In genomic region chr1:127250313-127250712, GRCm38 (mm10) we compare ENCODE assay signal across 22 mouse cellular contexts. TPM values are rescaled to one million over a fixed set of nuclear protein-coding genes. Genes with fewer than 3 reads are reported as not detected.
A peak's percentile ranks its signal among the peaks of the same experiment; 100 is the strongest.
DNase-seq lines count a peak whose midpoint lies in the region; ATAC-seq and TF ChIP-seq lines count a peak whose summit lies in the region.
"Had no signal": no experiment of that assay in that cellular context is flagged by ENCODE, and none has a peak within 500 bp of the region (broad histone marks: within the 10 kb centered on the region; RNA-seq: fewer than 3 reads in every experiment).

No protein-coding gene starts in this region.

- no peak for TF ChIP-seq EP300 in stomach, postnatal 0 days (optimal IDR thresholded peaks at IDR 0.05)

- no peak overlapping the region for H3K4me2 ChIP-seq in stomach, postnatal 0 days (replicated peaks; ENCODE audit: low read depth)
- H3K4me2 ChIP-seq: embryonic facial prominence, embryonic 12.5 days; forebrain, embryonic 13.5 days; forebrain, embryonic 15.5 days had no signal

- H3K36me3 ChIP-seq in stomach, postnatal 0 days (ENCODE audit: control insufficient read depth, insufficient read depth, low read length), result no peaks in the 10 kb centered on the region
- H3K36me3 ChIP-seq: embryonic facial prominence, embryonic 12.5 days; G1E had no signal

- no peaks in the 10 kb centered on the region for H3K9me3 ChIP-seq in stomach, postnatal 0 days (ENCODE audit: control insufficient read depth, low read length)
- H3K9me3 ChIP-seq: embryonic facial prominence, embryonic 10.5 days; embryonic facial prominence, embryonic 12.5 days; forebrain, embryonic 13.5 days; forebrain, embryonic 15.5 days had no signal

- no peak overlapping the region for H3K4me3 ChIP-seq in stomach, postnatal 0 days (ENCODE audit: low read depth, low read length)
- H3K4me3 ChIP-seq: embryonic facial prominence, embryonic 10.5 days; embryonic facial prominence, embryonic 12.5 days; forebrain, embryonic 13.5 days; forebrain, embryonic 15.5 days had no signal

- 0 out of 2 replicates have a peak, but pooled peaks cover 2% of the 10 kb centered on the region for H3K4me1 ChIP-seq in stomach, postnatal 0 days (replicated peaks; ENCODE audit: control insufficient read depth, insufficient read depth)
- H3K4me1 ChIP-seq: embryonic facial prominence, embryonic 10.5 days; embryonic facial prominence, embryonic 12.5 days; forebrain, embryonic 13.5 days; forebrain, embryonic 15.5 days had no signal

- H3K9ac ChIP-seq in stomach, postnatal 0 days (ENCODE audit: low read length), result no peak overlapping the region
- H3K9ac ChIP-seq: embryonic facial prominence, embryonic 12.5 days; forebrain, embryonic 13.5 days; forebrain, embryonic 15.5 days; forebrain, postnatal 0 days had no signal

- H3K27ac ChIP-seq in stomach, postnatal 0 days (replicated peaks), result no peak overlapping the region
- H3K27ac ChIP-seq: embryonic facial prominence, embryonic 10.5 days; embryonic facial prominence, embryonic 12.5 days; forebrain, embryonic 13.5 days; forebrain, embryonic 15.5 days had no signal

- no peak for TF ChIP-seq CTCF in stomach, postnatal 0 days (IDR thresholded peaks at IDR 0.05; ENCODE audit: low read depth)

- no peaks in the 10 kb centered on the region for H3K27me3 ChIP-seq in stomach, postnatal 0 days (ENCODE audit: control insufficient read depth, insufficient read depth, low read length)
- H3K27me3 ChIP-seq: CH12.LX; embryonic facial prominence, embryonic 12.5 days; forebrain, embryonic 13.5 days; forebrain, embryonic 15.5 days; Patski had no signal

- ATAC-seq in activated CD4-positive, CD25-positive, alpha-beta regulatory T cell, adult 4 months, result peak; percentile 64
- peak; percentile 64 for ATAC-seq in inflammation-experienced regulatory T-cells, adult 6 months
- peak; percentile 61; the same call in 1 of the 2 replicates for ATAC-seq in stomach, postnatal 0 days (ENCODE audit: low FRiP score, low TSS enrichment)
- ATAC-seq: forebrain, embryonic 13.5 days; forebrain, embryonic 15.5 days; forebrain, postnatal 0 days; Patski had no signal

- DNase-seq in stomach, postnatal 0 days (ENCODE audit: low spot score), result no peak
- no peak for DNase-seq in thymus, postnatal 36 days
- DNase-seq in adrenal gland, postnatal 36 days, result no peak
- DNase-seq in cerebellum, postnatal 36 days, result no peak
- DNase-seq: adrenal gland, adult 2 months; adrenal gland, postnatal 10 days; adrenal gland, postnatal 25 days; cerebellum, adult 11 months; cerebellum, adult 18-20 months; cerebellum, adult 8-10 months; cerebellum, adult 9-11 months; cerebellum, postnatal 14 days; forebrain, postnatal 0 days had no signal

RNA-seq across cellular contexts. Expression of gene Mgat5, which starts 45.5 kb away (rescaled TPM):
- 10 to 100 TPM; 13.8 to 15.5 TPM for polyA plus RNA-seq in activated CD4-positive, CD25-positive, alpha-beta regulatory T cell, adult 4 months (2017; shearing (Covaris generic))
- polyA plus RNA-seq in inflammation-experienced regulatory T-cells, adult 6 months (2017; shearing (Covaris generic)), result 10 to 100 TPM; 11.6 to 20.6 (median 16.8) TPM
- polyA plus RNA-seq in stomach, postnatal 0 days (2015; fragmentation: Nextera tagmentation; extraction: Ambion mirVana), result 2.0 and 2.2 TPM in 2 replicates
- 10 to 100 TPM; 11.4 to 11.8 TPM for total RNA-seq in adrenal gland, postnatal 36 days (2021)
- polyA plus RNA-seq: G1E had no signal
